Mouse (Mus musculus): ENCODE data around the gene Eaf1. TPM values are rescaled to one million over a fixed set of nuclear protein-coding genes. Genes with fewer than 3 reads are reported as not detected.

The Eaf1 gene
- total and polyA plus RNA-seq, 2 experiments from 2014 or later: 6.3 to 11.7 TPM

- 90% methylated on average over 7 of the region's 7 CpGs for WGBS
- no peak overlapping the region for H3K4me3 ChIP-seq (ENCODE audit: low read length)
These were observed 60.8 kb downstream of the Eaf1 start for GRCm38 (mm10) chr14:31555021-31555420.

GRCm38 (mm10) chr14:31555963-31556434, 61.8 kb downstream of the Eaf1 start:
- WGBS: 63% methylated on average over 14 of the region's 14 CpGs
- TF ChIP-seq CTCF (IDR thresholded peaks at IDR 0.05; ENCODE audit: low read depth): no peak
- H3K27me3 ChIP-seq (ENCODE audit: insufficient read depth, low read length): no peaks in the 10 kb centered on the region
- no peak overlapping the region for H3K4me3 ChIP-seq (ENCODE audit: low read length)
- DNase-seq (ENCODE audit: low spot score) (no peak), ATAC-seq (no peak)
- no peak overlapping the region for H3K9ac ChIP-seq (replicated peaks; ENCODE audit: low read length)
- no peaks in the 10 kb centered on the region for H3K36me3 ChIP-seq (ENCODE audit: insufficient read depth, low read length)
- H3K9me3 ChIP-seq (ENCODE audit: low read length): no peaks in the 10 kb centered on the region
- H3K4me1 ChIP-seq (ENCODE audit: insufficient read depth, low read length): no peaks in the 10 kb centered on the region
- no peak overlapping the region for H3K4me2 ChIP-seq (ENCODE audit: low read depth, low read length)
- H3K27ac ChIP-seq: no peak overlapping the region

More at GRCm38 (mm10) chr14:31555021-31555420, 60.8 kb downstream of the Eaf1 start:
- no peaks in the 10 kb centered on the region for H3K9me3 ChIP-seq (ENCODE audit: low read length)
- no peak overlapping the region for H3K27ac ChIP-seq
- H3K27me3 ChIP-seq (ENCODE audit: insufficient read depth, low read length): no peaks in the 10 kb centered on the region
- ATAC-seq (no peak), DNase-seq (ENCODE audit: low spot score) (no peak)
- H3K4me2 ChIP-seq (ENCODE audit: low read depth, low read length): no peak overlapping the region
- H3K4me1 ChIP-seq (ENCODE audit: insufficient read depth, low read length): no peaks in the 10 kb centered on the region
- no peak for TF ChIP-seq CTCF (IDR thresholded peaks at IDR 0.05; ENCODE audit: low read depth)
- no peaks in the 10 kb centered on the region for H3K36me3 ChIP-seq (ENCODE audit: insufficient read depth, low read length)
- H3K9ac ChIP-seq (replicated peaks; ENCODE audit: low read length): no peak overlapping the region

- no peaks in the 10 kb centered on the region for H3K4me1 ChIP-seq (ENCODE audit: insufficient read depth, low read length)
- no peak for TF ChIP-seq CTCF (IDR thresholded peaks at IDR 0.05; ENCODE audit: low read depth)
- no peak overlapping the region for H3K4me2 ChIP-seq (ENCODE audit: low read depth, low read length)
- DNase-seq (ENCODE audit: low spot score) (no peak), ATAC-seq (no peak)
- 86% methylated on average over 9 of the region's 9 CpGs for WGBS
- no peak overlapping the region for H3K4me3 ChIP-seq (ENCODE audit: low read length)
- H3K9ac ChIP-seq (replicated peaks; ENCODE audit: low read length): no peak overlapping the region
- H3K27me3 ChIP-seq (ENCODE audit: insufficient read depth, low read length): no peaks in the 10 kb centered on the region
- no peaks in the 10 kb centered on the region for H3K9me3 ChIP-seq (ENCODE audit: low read length)
- H3K36me3 ChIP-seq (ENCODE audit: insufficient read depth, low read length): no peaks in the 10 kb centered on the region
- H3K27ac ChIP-seq: no peak overlapping the region
These were observed 62.5 kb downstream of the Eaf1 start for GRCm38 (mm10) chr14:31556526-31557260.

DNA sequence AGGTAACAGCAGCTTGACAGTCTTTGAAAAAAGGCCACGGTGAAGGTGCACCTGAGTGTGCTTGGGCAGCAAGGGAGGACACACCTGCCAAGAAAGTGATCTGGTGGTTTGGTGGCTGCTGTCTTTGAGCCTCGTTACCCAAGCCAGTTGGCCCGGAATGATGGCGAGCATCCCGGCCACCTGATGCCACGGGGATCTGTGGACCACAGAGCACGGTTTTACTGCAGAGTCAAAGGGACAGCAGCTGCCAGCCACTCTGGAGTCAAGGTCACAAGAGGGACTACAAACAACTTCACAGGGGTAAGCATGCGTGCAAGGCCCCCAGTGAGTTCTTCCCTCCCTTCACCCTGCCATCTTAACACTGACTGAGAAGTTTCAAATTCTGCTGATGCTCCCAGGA, 63.1 kb downstream of the Eaf1 start:
- WGBS: 66% methylated on average over 8 of the region's 8 CpGs
- no peak overlapping the region for H3K9ac ChIP-seq (replicated peaks; ENCODE audit: low read length)
- no peaks in the 10 kb centered on the region for H3K4me1 ChIP-seq (ENCODE audit: insufficient read depth, low read length)
- H3K9me3 ChIP-seq (ENCODE audit: low read length): no peaks in the 10 kb centered on the region
- no peak overlapping the region for H3K4me2 ChIP-seq (ENCODE audit: low read depth, low read length)
- H3K27me3 ChIP-seq (ENCODE audit: insufficient read depth, low read length): no peaks in the 10 kb centered on the region
- H3K27ac ChIP-seq: no peak overlapping the region
- ATAC-seq (no peak), DNase-seq (ENCODE audit: low spot score) (no peak)
- no peaks in the 10 kb centered on the region for H3K36me3 ChIP-seq (ENCODE audit: insufficient read depth, low read length)
- TF ChIP-seq CTCF (IDR thresholded peaks at IDR 0.05; ENCODE audit: low read depth): no peak
- H3K4me3 ChIP-seq (ENCODE audit: low read length): no peak overlapping the region

DNA sequence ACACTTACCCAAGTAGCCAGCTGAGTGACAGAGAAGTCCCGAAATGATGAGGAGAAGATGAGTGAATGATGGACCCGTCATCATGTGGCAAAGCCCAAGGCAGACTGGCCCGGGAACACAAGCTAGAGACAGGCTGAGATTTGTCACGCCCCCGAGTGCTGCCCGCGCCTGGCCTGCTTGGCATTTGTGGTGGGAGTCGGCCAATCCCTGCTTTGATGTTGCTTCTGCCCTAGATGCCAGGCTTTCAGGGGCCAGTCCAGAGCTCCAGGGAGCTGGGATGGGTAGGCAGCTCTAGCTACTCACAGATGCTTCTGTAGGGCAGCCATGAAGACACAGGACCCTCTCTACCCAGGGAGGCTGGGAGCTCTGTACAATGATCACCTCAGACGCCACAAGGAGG, 63.6 kb downstream of the Eaf1 start:
- no peaks in the 10 kb centered on the region for H3K9me3 ChIP-seq (ENCODE audit: low read length)
- H3K4me3 ChIP-seq (ENCODE audit: low read length): no peak overlapping the region
- ATAC-seq (0 out of 2 replicates have a peak, but pooled peaks have one; percentile 12), DNase-seq (ENCODE audit: low spot score) (peak; percentile 16)
- no peak overlapping the region for H3K9ac ChIP-seq (replicated peaks; ENCODE audit: low read length)
- H3K27me3 ChIP-seq (ENCODE audit: insufficient read depth, low read length): no peaks in the 10 kb centered on the region
- H3K4me2 ChIP-seq (ENCODE audit: low read depth, low read length): no peak overlapping the region
- no peaks in the 10 kb centered on the region for H3K4me1 ChIP-seq (ENCODE audit: insufficient read depth, low read length)
- WGBS: 38% methylated on average over 9 of the region's 9 CpGs
- no peak overlapping the region for H3K27ac ChIP-seq
- no peak for TF ChIP-seq CTCF (IDR thresholded peaks at IDR 0.05; ENCODE audit: low read depth)
- no peaks in the 10 kb centered on the region for H3K36me3 ChIP-seq (ENCODE audit: insufficient read depth, low read length)

DNA sequence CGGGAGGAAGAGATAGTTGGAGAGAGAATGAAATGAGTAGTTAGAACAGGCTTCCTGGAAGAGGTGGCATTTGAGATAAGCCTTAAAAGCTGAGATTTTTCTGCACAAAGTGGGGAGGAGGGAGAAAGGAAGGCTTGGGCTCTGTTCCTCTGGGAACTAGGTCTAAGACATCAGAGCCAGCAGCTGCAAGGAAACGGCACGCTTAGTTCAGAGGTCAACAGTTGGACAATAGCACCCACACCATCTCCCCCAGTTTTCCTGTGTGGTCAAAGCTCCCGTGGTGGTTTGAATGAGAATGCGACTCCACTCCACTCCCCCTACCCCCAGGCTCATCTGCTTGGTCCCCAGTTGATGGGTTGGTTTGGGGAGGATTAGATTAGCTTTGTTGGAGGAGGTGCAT, 65.0 kb downstream of the Eaf1 start:
- ATAC-seq (no peak), DNase-seq (ENCODE audit: low spot score) (no peak)
- Histone ChIP-seq H3K36me3 (ENCODE audit: insufficient read depth, low read length) (no peaks in the 10 kb centered on the region), H3K4me3 (ENCODE audit: low read length) (no peak overlapping the region), H3K4me1 (ENCODE audit: insufficient read depth, low read length) (no peaks in the 10 kb centered on the region), H3K27ac (no peak overlapping the region), H3K9ac (replicated peaks; ENCODE audit: low read length) (no peak overlapping the region), H3K4me2 (ENCODE audit: low read depth, low read length) (no peak overlapping the region), H3K27me3 (ENCODE audit: insufficient read depth, low read length) (no peaks in the 10 kb centered on the region), H3K9me3 (ENCODE audit: low read length) (no peaks in the 10 kb centered on the region)
- no peak for TF ChIP-seq CTCF (IDR thresholded peaks at IDR 0.05; ENCODE audit: low read depth)
- 41% methylated on average over 5 of the region's 5 CpGs for WGBS

Other genes starting within 250 kb of the Eaf1 start
- gene Phf7, start 243.1 kb upstream of the Eaf1 start, total RNA-seq (2014; rRNA removed): 4.1 and 5.3 TPM in 2 replicates
- gene Phf7, start 243.1 kb upstream of the Eaf1 start, polyA plus RNA-seq (2015; fragmentation: Nextera tagmentation; extraction: Ambion mirVana): 8.8 and 11.0 TPM in 2 replicates
- 119 and 136 TPM in 2 replicates for gene Bap1, start 242.9 kb upstream of the Eaf1 start, total RNA-seq (2014; rRNA removed)
- 101 and 104 TPM in 2 replicates for gene Bap1, start 242.9 kb upstream of the Eaf1 start, polyA plus RNA-seq (2015; fragmentation: Nextera tagmentation; extraction: Ambion mirVana)
- 5.1 and 9.9 TPM in 2 replicates for gene Dnah1, start 170.5 kb upstream of the Eaf1 start, total RNA-seq (2014; rRNA removed)
- gene Dnah1, start 170.5 kb upstream of the Eaf1 start, polyA plus RNA-seq (2015; fragmentation: Nextera tagmentation; extraction: Ambion mirVana): 2.1 and 2.6 TPM in 2 replicates
- 46.8 and 48.2 TPM in 2 replicates for gene Capn7, start 157.8 kb upstream of the Eaf1 start, total RNA-seq (2014; rRNA removed)
- 50.4 and 50.5 TPM in 2 replicates for gene Capn7, start 157.8 kb upstream of the Eaf1 start, polyA plus RNA-seq (2015; fragmentation: Nextera tagmentation; extraction: Ambion mirVana)
- gene Sh3bp5, start 58.3 kb upstream of the Eaf1 start, total RNA-seq (2014; rRNA removed): 41.6 and 53.9 TPM in 2 replicates
- 127 and 149 TPM in 2 replicates for gene Sh3bp5, start 58.3 kb upstream of the Eaf1 start, polyA plus RNA-seq (2015; fragmentation: Nextera tagmentation; extraction: Ambion mirVana)
- 14.8 and 14.9 TPM in 2 replicates for gene Mettl6, start 641 bp downstream of the Eaf1 start, total RNA-seq (2014; rRNA removed)
- gene Mettl6, start 641 bp downstream of the Eaf1 start, polyA plus RNA-seq (2015; fragmentation: Nextera tagmentation; extraction: Ambion mirVana): 32.7 and 36.8 TPM in 2 replicates
- 0.47 and 0.63 TPM in 2 replicates for gene Colq, start 96.9 kb downstream of the Eaf1 start, total RNA-seq (2014; rRNA removed)
- gene Colq, start 96.9 kb downstream of the Eaf1 start, polyA plus RNA-seq (2015; fragmentation: Nextera tagmentation; extraction: Ambion mirVana): 0.79 and 0.80 TPM in 2 replicates
- not detected in 2 replicates for gene Gm49387, start 146.5 kb downstream of the Eaf1 start, total RNA-seq (2014; rRNA removed)
- gene Gm49387, start 146.5 kb downstream of the Eaf1 start, polyA plus RNA-seq (2015; fragmentation: Nextera tagmentation; extraction: Ambion mirVana): 1.2 TPM in 1 of 2 replicates, not detected in the other
- gene Btd, start 146.6 kb downstream of the Eaf1 start, total RNA-seq (2014; rRNA removed): 30.8 and 42.4 TPM in 2 replicates
- gene Btd, start 146.6 kb downstream of the Eaf1 start, polyA plus RNA-seq (2015; fragmentation: Nextera tagmentation; extraction: Ambion mirVana): 22.4 and 24.5 TPM in 2 replicates
- 6.3 and 12.8 TPM in 2 replicates for gene Hacl1, start 146.9 kb downstream of the Eaf1 start, total RNA-seq (2014; rRNA removed)
- gene Hacl1, start 146.9 kb downstream of the Eaf1 start, polyA plus RNA-seq (2015; fragmentation: Nextera tagmentation; extraction: Ambion mirVana): 10.9 and 11.3 TPM in 2 replicates

Measured in hindbrain, postnatal 0 days (tissue).